Mouse (Mus musculus) 3134 (cell line): ENCODE measurements around the gene Nup107.

Experiments
- DNase-seq: peaks from one replicate; pipeline ENCODE4 v3.0.0-alpha.2; 2011; ENCODE audit warnings: low spot score; ENCODE audit not compliant: insufficient read length; ENCODE audit errors: extremely low read depth

The Nup107 gene

DNA sequence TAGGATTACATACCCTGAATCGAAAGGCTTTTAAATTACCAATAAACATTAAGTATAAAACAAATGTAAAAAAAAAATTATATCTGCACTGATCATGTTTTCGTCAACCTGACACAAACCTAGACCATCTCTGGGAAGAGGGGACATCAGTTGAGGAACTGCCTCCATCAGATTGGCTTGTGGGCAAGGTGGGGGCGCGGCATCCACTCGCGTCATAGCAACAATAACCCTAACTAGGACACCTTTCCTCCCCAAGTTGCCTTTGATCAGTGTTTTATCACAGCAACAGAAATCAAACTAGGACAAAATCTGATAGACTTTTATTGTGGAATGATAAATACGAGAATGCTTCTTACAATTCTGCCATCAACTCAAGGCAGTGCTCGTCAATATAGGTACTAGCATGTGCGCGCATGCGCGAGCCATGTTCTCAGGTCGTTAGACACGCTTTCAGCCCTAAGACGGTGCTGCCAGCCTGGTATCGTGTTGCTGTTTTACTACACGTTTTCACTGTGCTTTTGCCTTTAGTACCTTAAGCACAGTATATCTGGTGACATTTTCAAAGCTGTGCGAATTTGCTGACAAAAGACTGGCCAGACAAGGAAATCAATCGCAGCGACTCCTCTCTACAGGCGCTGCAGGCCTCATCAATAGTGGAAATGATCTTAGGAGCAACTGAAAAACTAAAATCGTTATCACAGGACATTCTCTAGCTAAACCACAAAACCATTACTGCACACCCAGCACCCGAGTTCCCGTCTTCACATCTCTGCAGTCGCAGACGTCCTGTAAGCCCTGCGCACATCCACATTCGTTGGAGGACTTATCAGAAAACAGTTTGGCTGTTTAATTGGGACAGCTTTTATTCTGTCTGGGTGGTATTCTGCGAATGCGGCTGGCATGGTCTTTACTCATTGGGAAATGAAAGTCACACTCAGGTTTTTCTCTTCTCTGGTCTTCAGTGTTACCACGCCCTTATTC lies 11.7 kb upstream of the Nup107 start:
- no peak for DNase-seq

DNA sequence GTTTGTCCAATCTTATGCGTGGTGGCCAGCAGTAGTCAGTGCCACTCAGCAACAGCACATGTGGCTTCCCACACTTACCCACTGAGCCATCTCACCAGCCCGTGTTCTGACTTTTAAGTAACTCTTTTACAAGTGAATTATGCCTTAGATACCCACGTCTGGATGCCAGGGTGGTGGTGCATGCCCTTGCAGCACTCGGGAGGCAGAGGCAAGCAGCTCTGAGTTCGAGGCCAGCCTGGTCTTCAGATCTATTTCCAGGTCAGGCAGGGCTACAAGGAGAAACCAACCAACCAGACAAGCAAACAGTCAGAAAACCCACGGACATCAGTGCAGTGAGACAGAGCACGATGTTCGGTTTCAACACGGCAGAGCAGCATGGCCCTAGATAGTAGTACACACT lies 9.4 kb upstream of the Nup107 start:
- no peak for DNase-seq

DNA sequence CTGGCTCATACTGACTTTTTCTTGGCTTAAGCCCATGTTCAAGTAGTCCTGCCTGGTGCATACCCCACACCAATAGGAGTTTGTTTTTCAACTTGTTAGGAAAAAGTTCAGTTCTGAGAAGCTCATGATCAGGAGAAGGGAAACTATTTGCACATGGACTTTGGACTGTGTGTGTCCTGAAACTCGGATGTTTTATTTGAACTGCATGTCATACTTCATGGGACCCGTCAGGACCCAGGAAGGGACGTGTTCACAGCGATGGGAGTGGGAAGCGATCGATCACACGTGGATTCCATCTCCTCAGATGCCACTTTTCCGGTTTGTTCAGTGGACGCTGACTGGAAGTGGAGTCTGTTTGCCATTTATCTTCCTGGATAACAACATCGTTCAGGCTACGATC lies 7.3 kb upstream of the Nup107 start:
- no peak for DNase-seq

DNA sequence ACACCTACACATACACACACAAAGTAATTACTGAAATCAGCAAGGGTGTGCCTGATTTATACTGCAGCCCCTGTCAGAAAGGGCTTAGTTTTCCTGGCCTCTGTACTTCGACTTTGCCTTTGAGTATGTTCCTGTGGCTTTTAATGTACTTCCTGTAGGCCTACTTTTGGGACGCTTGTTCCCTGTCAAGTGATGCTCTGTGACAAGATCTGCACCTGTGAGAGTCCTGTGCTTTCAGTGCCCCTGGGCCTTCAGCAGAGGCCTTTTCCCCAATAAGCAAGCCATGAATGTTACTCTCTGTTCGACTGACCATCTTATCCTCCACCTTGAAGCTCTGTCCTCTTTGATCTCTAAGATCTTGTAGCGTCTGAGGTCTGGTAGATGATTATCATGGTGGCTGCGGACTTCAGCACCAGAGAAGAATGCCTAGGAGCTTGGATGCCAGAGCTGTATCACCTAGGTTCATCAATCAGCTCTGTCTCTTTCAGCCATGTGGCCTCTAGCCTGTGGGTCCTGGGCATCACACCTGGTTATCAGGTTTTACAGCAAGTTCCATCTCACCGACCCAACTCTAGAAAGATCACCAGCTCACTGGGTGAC lies 6.0 kb upstream of the Nup107 start:
- DNase-seq, result no peak

DNA sequence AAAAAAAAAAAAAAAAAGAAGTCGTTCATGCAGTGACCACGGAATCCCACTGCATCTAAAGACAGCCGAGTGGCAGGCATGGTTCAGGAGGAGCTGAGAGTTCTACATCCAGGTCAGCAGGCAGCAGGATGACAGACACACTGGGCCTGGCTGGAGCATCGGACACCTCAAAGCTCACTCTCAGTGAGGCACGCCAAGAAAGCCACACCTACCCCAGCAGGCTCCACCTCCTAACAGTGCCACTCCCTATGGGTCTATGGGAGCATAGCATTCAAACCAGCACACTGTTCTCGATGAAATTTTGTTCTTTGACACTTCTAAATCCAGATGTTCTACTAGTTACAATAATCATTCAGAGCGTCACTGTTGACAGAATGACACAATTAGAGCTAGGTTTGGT lies 5.2 kb upstream of the Nup107 start:
- no peak for DNase-seq

DNA sequence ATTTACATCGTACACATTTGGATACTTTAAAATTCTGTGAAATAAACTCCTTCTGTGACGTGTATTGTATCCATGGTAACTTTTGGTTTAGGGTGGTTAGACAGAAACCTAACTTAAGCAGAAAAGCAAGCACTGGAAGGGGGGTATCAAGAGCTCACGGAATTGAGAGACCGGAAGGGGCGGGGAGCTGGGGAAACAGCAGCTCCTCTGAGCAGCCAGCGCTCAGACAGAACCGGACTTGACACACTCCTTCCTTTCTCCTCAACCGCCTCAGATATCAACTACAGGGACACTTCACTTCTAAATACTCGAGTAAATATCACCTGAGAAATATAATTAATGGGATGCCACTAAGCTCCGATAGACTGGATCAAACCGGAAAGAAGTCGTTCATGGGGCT lies 4.6 kb upstream of the Nup107 start:
- no peak for DNase-seq

DNA sequence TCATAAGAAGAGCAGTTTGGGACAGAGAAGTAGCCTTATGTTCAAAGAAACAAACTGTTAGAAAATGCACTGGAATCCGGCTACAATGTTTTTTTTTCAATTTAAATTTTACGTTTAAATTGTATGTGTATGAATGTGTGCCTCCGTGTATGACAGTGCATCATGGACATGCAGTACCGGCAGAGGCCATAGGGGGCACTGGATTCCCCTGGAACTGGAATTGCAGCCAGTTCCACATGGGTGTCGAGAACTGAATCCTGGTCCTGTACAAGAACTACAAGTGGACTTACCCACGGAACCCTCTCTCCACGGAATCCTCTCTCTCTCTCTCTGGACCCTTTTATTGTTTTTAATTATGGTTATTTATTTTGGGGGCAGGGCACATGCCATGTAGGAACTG lies 3.7 kb upstream of the Nup107 start:
- no peak for DNase-seq

DNA sequence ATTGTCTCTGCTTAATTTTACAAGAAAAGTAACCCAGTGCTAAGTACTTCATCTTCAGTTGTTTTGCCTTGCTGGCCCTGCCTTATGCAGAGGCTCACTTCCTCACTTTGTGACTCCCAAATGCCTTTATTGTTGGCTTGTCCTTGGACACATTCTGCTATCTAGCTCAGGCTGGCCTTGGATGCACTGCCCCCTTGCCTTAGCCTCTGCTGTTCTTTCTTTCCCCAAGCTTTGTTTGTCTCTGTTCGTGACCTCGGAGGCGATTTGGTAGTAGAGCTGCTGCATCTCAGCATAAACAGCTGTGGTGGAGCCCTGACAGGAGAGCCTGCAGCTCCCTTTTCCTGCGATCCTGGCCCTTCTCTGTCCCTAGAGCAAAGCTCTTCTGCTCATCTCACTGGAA lies 2.7 kb upstream of the Nup107 start:
- DNase-seq, result no peak

DNA sequence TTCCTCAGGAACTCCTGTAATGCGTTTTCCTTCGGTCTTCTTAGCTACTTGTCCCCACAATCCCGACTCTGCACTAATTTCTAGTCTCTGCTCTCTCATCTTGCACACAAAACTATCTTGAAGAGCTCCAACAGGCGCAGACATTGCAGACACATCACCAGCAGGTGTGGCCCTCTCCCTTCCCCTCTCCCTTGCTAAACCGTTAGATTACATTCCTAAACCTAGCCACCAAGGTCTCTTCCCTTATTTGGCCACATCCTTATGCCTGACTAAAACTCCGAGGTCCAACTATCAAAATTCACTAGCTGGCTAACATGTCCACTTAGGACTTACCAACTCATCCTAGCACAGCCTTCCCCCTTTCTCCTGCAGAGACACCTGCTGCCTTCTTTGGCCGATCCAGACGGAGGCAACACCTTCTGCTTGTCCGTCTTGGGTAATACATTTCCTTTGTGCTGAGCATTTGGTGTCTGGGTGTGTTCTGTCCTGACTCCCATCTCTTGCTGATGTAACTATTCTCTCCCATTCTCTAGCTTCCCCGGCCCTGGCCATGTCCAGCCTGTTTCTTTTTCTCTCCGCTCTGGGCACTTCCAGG lies 1.0 kb upstream of the Nup107 start:
- no peak for DNase-seq

DNA sequence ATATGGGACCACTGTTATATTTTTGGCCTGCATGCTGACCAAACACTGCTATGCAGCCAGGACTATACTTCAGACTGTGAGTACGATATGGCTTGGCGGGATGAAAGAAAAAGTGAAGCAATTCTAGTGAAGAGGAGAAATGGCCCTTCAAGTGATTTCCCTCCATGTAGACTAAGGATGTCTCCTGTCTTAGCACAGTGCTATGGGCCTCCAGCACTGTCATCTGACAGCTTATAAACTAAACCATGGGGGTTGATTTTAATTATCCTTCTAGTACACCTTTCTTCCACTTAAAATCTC lies 1.4 kb downstream of the Nup107 start:
- no peak for DNase-seq

DNA sequence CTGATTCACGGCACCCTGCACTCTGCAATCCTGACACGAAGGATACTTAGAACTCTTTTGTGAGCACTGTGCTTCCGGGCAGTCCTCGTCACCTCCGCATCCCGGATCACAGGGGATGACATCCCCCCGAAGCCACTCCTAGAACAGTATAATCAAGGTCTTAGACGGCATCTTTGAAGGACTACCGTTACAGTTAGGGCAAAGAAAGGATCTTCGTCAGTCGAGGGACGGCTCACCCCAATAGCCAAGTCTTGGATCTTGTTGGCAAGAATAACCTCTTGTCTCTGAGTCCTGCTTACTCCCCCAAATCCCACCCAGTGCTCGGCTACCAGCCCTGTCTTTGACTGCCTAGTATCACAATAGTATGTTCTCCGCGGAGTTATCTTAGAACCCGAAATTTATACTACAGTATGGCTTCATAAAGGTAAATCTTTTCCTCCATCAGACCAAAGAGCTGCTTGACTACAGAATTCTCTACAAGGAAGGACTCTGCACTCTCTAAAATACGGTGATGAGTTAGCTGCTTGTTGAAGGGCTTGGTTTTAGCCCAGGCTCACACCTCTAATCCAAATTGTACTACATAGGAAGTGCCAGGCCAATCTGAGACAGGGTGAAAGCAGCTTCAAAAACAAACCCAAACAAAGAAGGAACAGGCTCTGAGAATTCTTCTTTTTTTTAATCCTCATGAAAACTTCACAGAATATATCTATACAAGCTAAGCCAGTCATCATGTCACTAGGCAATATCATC lies 1.9 kb downstream of the Nup107 start:
- DNase-seq, result no peak

DNA sequence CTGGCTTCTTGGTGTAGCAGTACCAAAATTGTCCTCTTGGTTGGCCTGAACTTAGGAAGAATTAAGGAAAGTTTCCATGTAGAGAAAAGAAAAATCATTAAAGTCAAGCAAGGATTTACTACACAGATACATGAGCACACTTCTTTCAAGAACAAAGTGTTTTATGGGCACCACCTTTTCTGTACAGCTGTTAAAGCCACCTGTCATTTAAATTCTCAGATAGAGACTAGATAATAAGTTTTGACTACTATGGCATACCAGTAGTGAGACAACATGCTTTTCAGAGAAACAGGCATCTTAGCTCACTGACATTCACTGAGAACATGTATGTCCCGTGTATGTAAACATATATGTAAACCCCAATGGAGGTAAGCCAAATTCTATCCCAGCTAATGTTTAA lies 2.5 kb downstream of the Nup107 start:
- DNase-seq, result no peak

DNA sequence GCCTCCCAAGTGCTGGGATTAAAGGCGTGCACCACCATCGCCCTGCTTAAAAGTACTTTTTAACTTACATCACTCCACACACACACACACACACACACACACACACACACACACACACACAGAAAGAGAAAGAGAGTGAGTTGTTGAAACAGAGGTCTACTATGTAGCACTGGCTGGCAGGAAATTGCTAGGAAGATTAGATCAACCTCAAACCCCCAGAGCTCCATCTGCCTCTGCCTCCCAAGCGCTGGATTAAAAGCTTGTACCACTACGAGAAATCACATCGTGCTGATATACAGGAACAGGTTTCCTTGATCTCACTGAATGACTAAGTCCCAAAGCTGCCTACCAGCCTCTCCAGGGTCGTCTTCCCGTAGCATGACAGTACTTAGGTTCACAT lies 7.9 kb downstream of the Nup107 start:
- no peak for DNase-seq

DNA sequence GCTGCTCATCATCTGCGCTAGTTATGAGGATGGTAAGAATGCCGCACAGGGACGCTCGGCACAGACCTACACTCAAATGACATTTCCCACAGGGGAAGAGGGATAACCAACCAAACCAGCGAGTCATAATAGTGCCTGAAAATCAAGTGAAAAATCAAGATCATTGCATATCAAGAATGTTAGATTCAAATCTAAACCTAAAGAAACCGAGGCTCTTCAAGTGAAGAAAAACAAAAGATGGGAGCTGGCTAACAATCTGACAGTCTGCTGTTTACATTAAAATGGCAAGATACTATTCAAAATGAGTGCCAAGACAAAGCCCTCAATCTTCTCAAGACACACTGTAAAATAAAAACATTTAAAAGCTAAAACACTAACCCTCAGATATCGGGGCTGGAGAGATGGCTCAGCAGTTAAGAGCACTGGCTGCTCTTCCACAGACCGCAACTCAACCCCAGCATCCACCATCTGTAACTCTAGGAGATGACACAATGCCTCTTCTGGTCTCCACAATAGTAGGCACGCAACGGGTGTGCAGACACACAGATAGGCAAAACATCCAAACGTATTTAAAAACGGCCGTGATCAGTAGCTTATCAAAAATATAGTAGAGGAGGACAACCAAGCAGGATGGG lies 8.6 kb downstream of the Nup107 start:
- DNase-seq, result no peak

DNA sequence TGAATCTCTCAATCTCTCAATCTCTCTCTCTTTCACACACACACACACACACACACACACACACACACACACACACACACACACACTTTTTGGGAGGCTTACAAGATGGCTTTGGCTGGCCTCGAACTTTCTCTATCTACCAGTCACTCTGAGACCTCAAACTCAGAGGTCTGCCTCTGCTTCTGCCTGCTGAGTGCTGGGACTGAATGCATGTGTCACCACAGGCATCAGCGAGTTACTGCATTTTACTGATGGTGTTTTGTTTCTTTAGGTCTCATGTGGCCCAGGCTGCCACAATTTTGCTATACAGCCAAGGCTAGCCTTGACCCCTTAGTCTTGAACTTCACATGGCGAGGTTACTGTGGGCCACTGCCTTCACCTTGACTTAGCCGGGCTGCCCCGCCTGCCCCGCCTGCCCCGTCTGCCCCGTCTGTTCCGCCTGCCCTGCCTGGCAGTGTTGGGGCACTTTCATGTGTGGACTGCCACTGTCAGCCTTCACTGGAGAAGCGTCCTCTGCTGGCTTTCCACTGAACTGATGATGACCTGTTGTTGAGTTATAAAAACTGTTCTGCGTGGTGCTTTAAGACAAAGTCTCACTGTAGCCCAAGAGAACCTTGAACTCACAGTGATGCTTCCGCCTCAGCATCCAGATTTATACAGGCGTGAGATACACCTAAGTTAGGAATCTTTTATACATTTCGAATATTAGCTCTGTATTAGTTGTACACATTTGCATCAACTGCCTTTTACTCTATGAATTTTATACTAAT lies 9.8 kb downstream of the Nup107 start:
- DNase-seq, result no peak

DNA sequence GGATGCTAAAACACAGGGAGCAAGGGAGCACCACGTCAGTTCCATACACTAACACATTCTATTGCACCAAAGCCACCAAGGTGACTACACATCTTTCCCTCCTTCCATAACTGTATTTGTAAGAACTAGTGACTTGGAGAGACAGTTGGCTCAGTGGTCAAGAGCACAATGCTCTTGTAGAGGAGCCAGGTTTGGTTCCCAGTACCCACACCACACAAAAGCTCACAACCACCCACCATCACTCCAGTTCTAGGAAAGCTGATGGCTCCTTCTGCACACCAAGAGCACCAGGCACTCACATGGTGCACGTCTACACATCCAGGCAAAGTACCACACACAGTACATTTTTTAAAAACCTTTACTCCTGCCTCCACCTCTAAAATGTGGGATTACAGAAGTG lies 10.4 kb downstream of the Nup107 start:
- DNase-seq, result no peak

DNA sequence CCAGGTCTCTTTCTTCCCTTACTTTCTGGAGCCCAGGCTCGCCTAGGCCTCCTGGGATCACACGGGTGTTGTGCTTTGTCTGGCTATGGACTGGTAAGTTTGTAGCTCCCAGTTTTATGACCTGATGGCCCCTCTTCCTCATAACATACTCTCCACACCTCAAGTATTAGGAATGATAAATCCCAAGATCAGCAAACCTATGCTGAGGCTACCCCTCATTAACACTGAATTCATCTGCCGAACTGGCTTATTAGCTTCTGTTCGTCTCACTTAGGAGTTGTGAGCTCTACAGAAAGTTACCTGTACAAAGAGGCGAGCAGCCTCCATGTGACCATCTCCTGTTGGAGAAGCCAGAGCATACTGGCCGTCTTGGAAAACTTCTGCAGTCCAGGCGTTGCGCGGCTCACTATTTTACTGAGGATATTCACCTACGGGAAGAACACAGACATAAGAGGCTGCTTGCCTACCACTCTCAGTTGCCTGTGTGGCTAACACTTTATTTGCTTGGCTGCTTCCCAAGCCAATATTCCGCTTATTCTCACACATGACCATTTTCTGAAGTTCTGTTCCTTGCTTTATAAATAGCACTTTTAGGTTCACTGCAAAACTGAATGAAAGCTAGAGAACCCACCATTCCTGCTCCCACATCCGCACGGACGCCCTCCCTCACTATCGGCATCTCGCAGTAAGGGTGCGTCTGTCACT lies 11.3 kb downstream of the Nup107 start:
- no peak for DNase-seq

DNA sequence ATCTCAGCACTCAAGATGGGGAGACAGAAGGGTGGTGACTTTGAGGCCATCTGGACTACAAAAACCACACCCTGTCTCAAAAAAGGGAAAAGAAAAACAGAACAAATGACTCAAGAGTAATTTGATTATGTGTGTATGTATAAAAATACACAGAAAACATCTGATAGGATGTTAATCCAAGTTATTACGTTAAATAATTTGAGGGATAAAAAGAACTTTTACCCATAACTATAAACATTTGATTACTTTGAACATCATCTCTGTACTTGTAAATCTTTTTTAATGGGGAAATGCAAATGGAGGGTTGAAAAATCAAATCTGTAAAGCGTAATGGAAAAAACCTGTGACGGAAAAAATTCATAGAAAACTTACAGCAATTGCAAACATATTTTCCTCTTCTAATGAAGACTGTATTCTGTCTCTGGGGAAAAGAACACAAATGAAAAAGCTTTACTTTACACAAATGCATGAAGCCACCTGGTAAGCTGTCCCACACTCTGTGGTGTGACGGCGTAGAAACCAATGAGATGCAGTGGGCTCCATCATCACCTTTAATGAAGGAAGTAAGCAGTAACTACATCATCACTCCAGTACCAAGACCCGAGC lies 12.1 kb downstream of the Nup107 start:
- DNase-seq, result no peak
